Mouse (Mus musculus): ENCODE measurements around the gene Acin1. TPM values are rescaled to one million over a fixed set of nuclear protein-coding genes. Genes with fewer than 3 reads are reported as not detected.

Gene Acin1
- total and polyA plus RNA-seq, 2 experiments from 2014 or later, result 108 to 122 TPM

DNA sequence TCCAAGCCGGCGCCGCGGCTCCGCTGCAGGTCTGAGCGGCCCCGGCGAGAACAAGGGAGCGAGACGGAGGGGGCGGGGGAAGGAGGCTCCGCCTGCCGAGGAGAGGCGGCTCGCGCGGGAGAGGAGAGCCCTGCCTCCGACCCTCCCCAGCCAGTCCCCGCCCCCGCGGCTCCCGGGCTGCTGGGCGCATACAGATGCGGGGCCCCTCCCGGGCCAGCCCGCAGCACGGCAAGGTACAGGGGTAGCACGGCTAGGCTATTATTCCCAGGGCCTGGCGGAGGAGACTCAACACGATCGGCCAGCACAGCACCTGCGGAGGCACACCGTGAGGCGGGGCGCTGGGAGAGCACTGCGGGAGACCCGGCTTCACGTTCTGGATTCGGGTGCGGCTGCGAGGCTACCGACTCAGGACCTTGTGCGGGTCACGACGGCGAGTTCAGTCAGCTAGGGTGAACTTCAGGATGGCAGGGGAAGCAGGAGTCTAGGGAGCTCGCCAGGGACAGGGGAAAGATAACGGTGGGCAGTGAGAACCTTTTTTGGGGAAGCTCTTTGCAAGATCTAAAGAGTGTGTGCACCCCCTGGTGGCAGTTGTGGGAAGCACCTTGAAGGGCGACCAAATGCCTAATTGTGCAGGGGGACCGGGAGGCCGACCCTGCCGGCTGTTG is 45.3 kb downstream of the Acin1 start, which contains the start of gene Cdh24:
Gene Cdh24 (minus strand): TSS at position 60 of the 665 bp plus-strand sequence.
- TF ChIP-seq CTCF (IDR thresholded peaks at IDR 0.05), result peak; percentile 91
- no peaks in the 10 kb centered on the region for H3K27me3 ChIP-seq (ENCODE audit: insufficient read depth, low read length)
- H3K4me1 ChIP-seq (ENCODE audit: insufficient read depth, low read length), result peaks cover 9% of the 10 kb centered on the region; the same call in 1 of the 2 replicates
- H3K36me3 ChIP-seq (ENCODE audit: insufficient read depth, low read length), result peaks cover 47% of the 10 kb centered on the region
- peak; percentile 91 for DNase-seq (ENCODE audit: low spot score)
- H3K9me3 ChIP-seq (ENCODE audit: low read length), result no peaks in the 10 kb centered on the region
- under 1% methylated on average over 38 of the region's 52 CpGs for WGBS
- H3K9ac ChIP-seq (replicated peaks; ENCODE audit: low read length, poor library complexity, severe bottlenecking), result peak within 1 kb of the TSS; percentile 91
- H3K27ac ChIP-seq (ENCODE audit: low read depth, low read length), result peak within 1 kb of the TSS; percentile 84
- peak within 1 kb of the TSS; percentile 83 for H3K4me3 ChIP-seq (ENCODE audit: low read depth, low read length)
- peak; percentile 85 for ATAC-seq (ENCODE audit: low FRiP score)
- H3K4me2 ChIP-seq (ENCODE audit: low read depth, low read length, poor library complexity, severe bottlenecking), result peak within 1 kb of the TSS; percentile 82

DNA sequence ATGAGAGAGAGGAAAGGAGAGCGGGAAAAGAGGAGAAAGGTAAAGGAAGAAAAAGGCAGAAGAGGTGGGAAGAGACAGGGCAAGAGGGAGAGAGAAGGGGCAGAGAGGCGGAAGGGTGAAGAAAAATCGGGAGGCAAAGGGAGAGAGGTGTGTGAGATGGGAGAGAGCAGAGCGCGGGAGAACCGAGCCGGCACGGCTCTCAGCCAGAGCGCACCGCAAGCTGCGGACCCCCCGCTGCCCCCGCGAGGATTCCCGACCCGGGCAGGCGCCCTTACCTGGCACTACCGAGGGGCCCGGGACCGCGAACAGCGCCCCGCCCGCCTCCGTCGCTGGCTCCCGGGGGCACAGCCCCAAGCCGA is 45.8 kb downstream of the Acin1 start, which contains the start of gene Gm17606:
Gene Gm17606 (plus strand): TSS at position 7 of the 359 bp plus-strand sequence.
- peak; percentile 32 for ATAC-seq (ENCODE audit: low FRiP score)
- H3K27me3 ChIP-seq (ENCODE audit: insufficient read depth, low read length), result no peaks in the 10 kb centered on the region
- 0% methylated on average over 4 of the region's 28 CpGs for WGBS
- H3K27ac ChIP-seq (ENCODE audit: low read depth, low read length), result peak within 1 kb of the TSS; percentile 84
- DNase-seq (ENCODE audit: low spot score), result no peak
- H3K4me2 ChIP-seq (ENCODE audit: low read depth, low read length, poor library complexity, severe bottlenecking), result peak within 1 kb of the TSS; percentile 82
- peaks cover 9% of the 10 kb centered on the region; the same call in 1 of the 2 replicates for H3K4me1 ChIP-seq (ENCODE audit: insufficient read depth, low read length)
- TF ChIP-seq CTCF (IDR thresholded peaks at IDR 0.05), result no peak
- peaks cover 42% of the 10 kb centered on the region for H3K36me3 ChIP-seq (ENCODE audit: insufficient read depth, low read length)
- peak within 1 kb of the TSS; percentile 83 for H3K4me3 ChIP-seq (ENCODE audit: low read depth, low read length)
- peak within 1 kb of the TSS; percentile 91 for H3K9ac ChIP-seq (replicated peaks; ENCODE audit: low read length, poor library complexity, severe bottlenecking)
- H3K9me3 ChIP-seq (ENCODE audit: low read length), result no peaks in the 10 kb centered on the region

DNA sequence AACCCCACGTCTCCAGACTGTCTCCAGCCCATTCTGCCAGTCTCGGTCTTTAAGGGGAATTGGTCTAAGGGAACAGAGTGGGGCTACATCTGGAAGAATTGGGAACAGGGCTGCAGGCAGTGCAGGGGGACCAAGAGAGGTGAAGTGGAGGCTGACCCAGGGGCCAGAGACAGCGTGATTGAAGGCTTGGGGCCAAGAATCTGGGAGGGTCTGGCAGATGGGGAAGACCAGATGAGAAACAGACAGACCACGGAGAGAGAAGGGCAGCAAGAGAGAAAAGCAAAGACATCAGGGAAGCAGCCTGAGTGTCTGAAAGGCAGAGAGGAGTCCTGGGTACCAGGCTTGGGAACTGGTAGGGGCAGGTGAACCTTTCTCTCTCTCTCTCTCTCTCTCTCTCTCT is 46.6 kb downstream of the Acin1 start:
- Histone ChIP-seq H3K27ac (ENCODE audit: low read depth, low read length) (no peak overlapping the region), H3K4me3 (ENCODE audit: low read depth, low read length) (peak overlapping the region; percentile 83), H3K36me3 (ENCODE audit: insufficient read depth, low read length) (peaks cover 37% of the 10 kb centered on the region), H3K27me3 (ENCODE audit: insufficient read depth, low read length) (no peaks in the 10 kb centered on the region), H3K4me1 (ENCODE audit: insufficient read depth, low read length) (peaks cover 9% of the 10 kb centered on the region; the same call in 1 of the 2 replicates), H3K9ac (replicated peaks; ENCODE audit: low read length, poor library complexity, severe bottlenecking) (peak overlapping the region; percentile 91), H3K4me2 (ENCODE audit: low read depth, low read length, poor library complexity, severe bottlenecking) (peak overlapping the region; percentile 82), H3K9me3 (ENCODE audit: low read length) (no peaks in the 10 kb centered on the region)
- TF ChIP-seq CTCF (IDR thresholded peaks at IDR 0.05), result no peak
- ATAC-seq (ENCODE audit: low FRiP score) (no peak), DNase-seq (ENCODE audit: low spot score) (no peak)
- 15% methylated on average over 4 of the region's 4 CpGs for WGBS

DNA sequence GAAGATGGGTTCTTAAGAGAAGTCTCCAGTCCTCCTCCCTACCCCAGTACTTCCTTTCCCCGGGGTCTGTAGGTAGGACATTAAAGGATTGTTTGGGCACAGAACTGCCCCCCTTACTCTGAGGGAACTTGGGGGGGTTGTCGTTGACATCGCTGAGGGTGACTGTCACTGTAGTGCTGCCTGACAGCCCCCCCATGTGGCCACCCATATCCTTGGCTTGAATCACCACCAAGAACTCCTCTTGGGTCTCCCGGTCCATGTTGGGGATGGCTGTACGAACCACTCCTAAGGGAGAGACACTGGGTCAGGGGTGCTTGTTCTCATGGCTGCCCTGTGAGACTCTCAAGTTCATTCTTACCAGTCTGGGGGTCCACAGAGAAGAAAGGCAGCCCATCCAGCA is 48.5 kb downstream of the Acin1 start:
- no peak for DNase-seq (ENCODE audit: low spot score)
- H3K4me2 ChIP-seq (ENCODE audit: low read depth, low read length, poor library complexity, severe bottlenecking), result no peak overlapping the region

DNA sequence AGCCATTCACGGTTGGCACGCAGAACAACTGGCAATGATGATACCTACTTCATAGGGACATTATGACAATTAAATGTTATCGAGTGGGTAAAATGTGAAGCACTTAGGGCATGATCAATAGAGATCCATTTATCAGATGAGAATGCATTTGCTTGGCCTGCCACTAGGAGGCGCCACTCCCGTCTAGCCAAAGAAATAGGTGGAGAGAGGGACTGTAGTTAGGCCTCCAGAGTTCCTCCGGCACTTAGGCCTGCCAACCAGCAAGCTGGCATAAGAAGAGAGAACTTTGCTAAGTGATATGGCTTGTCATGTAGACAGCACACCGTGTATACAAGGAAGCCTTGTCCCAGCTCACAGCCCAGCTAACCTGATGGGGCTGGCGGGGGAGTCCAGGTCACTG is 49.8 kb downstream of the Acin1 start:
- Histone ChIP-seq H3K27me3 (ENCODE audit: insufficient read depth, low read length) (no peaks in the 10 kb centered on the region), H3K27ac (ENCODE audit: low read depth, low read length) (no peak overlapping the region), H3K4me3 (ENCODE audit: low read depth, low read length) (no peak overlapping the region), H3K4me1 (ENCODE audit: insufficient read depth, low read length) (peaks cover 9% of the 10 kb centered on the region; the same call in 1 of the 2 replicates), H3K36me3 (ENCODE audit: insufficient read depth, low read length) (peaks cover 24% of the 10 kb centered on the region), H3K9ac (replicated peaks; ENCODE audit: low read length, poor library complexity, severe bottlenecking) (no peak overlapping the region), H3K9me3 (ENCODE audit: low read length) (no peaks in the 10 kb centered on the region), H3K4me2 (ENCODE audit: low read depth, low read length, poor library complexity, severe bottlenecking) (no peak overlapping the region)
- 52% methylated on average over 8 of the region's 8 CpGs for WGBS
- DNase-seq (ENCODE audit: low spot score) (no peak), ATAC-seq (ENCODE audit: low FRiP score) (no peak)
- TF ChIP-seq CTCF (IDR thresholded peaks at IDR 0.05), result peak; percentile 88

More for the DNA sequence above, 48.5 kb downstream of the Acin1 start:
- H3K9ac ChIP-seq (replicated peaks; ENCODE audit: low read length, poor library complexity, severe bottlenecking), result 0 out of 2 replicates have a peak overlapping the region, but pooled peaks have one; percentile 33
- peaks cover 9% of the 10 kb centered on the region; the same call in 1 of the 2 replicates for H3K4me1 ChIP-seq (ENCODE audit: insufficient read depth, low read length)
- peak; percentile 60 for TF ChIP-seq CTCF (IDR thresholded peaks at IDR 0.05)
- no peak overlapping the region for H3K27ac ChIP-seq (ENCODE audit: low read depth, low read length)
- no peak for ATAC-seq (ENCODE audit: low FRiP score)
- H3K4me3 ChIP-seq (ENCODE audit: low read depth, low read length), result no peak overlapping the region
- H3K36me3 ChIP-seq (ENCODE audit: insufficient read depth, low read length), result peaks cover 23% of the 10 kb centered on the region
- H3K27me3 ChIP-seq (ENCODE audit: insufficient read depth, low read length), result no peaks in the 10 kb centered on the region
- WGBS, result 70% methylated on average over 5 of the region's 5 CpGs
- no peaks in the 10 kb centered on the region for H3K9me3 ChIP-seq (ENCODE audit: low read length)

DNA sequence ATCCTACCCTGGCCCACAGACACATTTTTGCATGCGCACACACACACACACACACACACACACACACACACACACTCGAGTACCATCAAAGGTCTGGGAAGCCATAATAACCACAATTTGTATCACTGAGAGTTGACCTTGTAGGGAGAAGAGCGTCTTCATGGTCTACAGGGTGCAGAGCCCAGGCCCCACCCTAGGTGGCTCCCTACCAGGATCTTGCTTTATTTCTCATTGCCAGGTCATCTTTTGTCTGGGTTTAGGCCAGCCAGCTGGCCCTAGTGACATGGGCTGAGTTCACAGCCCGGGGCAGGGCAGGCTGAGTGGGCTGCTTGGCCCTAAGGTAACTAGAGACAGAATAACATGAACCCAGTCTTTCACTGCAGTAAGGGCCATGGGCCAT is 52.5 kb downstream of the Acin1 start:
- H3K4me1 ChIP-seq (ENCODE audit: insufficient read depth, low read length), result no peaks in the 10 kb centered on the region
- no peaks in the 10 kb centered on the region for H3K9me3 ChIP-seq (ENCODE audit: low read length)
- no peak for DNase-seq (ENCODE audit: low spot score)
- H3K4me3 ChIP-seq (ENCODE audit: low read depth, low read length), result no peak overlapping the region
- peak; percentile 39 for TF ChIP-seq CTCF (IDR thresholded peaks at IDR 0.05)
- no peak overlapping the region for H3K27ac ChIP-seq (ENCODE audit: low read depth, low read length)
- WGBS, result 88% methylated on average over 4 of the region's 4 CpGs
- peaks cover 40% of the 10 kb centered on the region for H3K36me3 ChIP-seq (ENCODE audit: insufficient read depth, low read length)
- H3K4me2 ChIP-seq (ENCODE audit: low read depth, low read length, poor library complexity, severe bottlenecking), result no peak overlapping the region
- no peak overlapping the region for H3K9ac ChIP-seq (replicated peaks; ENCODE audit: low read length, poor library complexity, severe bottlenecking)
- ATAC-seq (ENCODE audit: low FRiP score), result no peak
- H3K27me3 ChIP-seq (ENCODE audit: insufficient read depth, low read length), result no peaks in the 10 kb centered on the region

Data from midbrain, postnatal 0 days (tissue).